Mouse (Mus musculus): ENCODE results near the gene Smtnl2. TPM values are rescaled to one million over a fixed set of nuclear protein-coding genes. Genes with fewer than 3 reads are reported as not detected.
A peak's percentile ranks its signal among the peaks of the same experiment; 100 is the strongest.

The Smtnl2 gene
- total RNA-seq (2021) (10 to 100 TPM; 13.1 to 14.3 TPM), polyA plus RNA-seq (2012; rRNA removed) (12.7 and 18.9 TPM in 2 replicates)
- long read RNA-seq, partial matches to known transcripts, result 2 of 6 reads
- long read RNA-seq, other reads (novel, unspliced or antisense), result 0 of 6 reads

DNA sequence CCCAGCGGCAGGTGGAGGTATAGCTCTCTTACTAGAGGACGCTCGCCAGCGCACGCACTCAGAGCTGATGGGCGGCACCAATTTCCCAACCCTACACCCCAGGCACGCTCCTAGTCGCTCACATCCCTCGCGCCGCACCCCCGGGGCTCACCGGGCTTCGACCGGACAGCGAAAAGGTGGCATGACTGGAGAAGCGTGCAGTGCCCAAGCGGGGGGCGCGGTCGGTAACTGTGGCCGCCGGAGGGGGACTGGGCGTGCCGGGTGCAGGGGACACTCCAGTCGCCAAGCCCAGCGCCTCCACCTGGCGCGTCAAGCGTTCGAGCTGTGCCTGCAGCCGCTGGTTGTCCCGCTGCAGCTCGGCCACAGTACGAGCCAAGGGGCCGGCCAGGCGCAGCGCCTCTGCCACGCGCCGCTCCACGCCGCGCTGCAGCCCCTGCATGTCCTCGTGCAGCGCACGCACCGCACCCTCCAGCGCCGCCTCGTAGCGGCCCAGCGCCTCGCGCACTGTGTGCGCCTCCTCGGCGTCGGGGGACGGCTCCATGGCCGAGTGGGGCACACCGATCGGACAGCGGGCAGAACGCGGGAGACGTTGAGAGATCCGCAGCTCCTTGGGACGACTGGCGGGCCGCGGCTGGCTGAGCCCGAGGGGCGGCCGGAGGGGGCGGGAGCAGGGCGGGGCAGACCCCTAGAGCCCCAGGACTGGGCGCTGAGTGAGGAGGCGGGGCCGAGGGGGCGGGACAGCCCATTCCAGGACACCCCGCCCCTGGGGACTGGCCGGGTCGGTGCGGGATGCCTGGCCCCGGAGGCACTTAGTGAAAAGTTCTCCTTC, at the start of gene Smtnl2:
Gene Smtnl2, minus strand, starts transcription at position 621 of the 829 bp plus-strand sequence.
- H3K9ac ChIP-seq (ENCODE audit: low read depth, low read length), result peak within 1 kb of the TSS; percentile 94
- peak; percentile 94 to 95 for DNase-seq
- peaks cover 29% of the 10 kb centered on the region for H3K4me1 ChIP-seq (ENCODE audit: control insufficient read depth, insufficient read depth, low read length)
- WGBS, result under 1% methylated on average over 84 of the region's 86 CpGs
- H3K36me3 ChIP-seq (ENCODE audit: control insufficient read depth, insufficient read depth, low read length), result no peaks in the 10 kb centered on the region; the same call in none of the 2 replicates
- intact Hi-C loops (cut with DNase I), result loop anchor here (2.0 kb wide), 2 partner anchors 15 to 17 kb away; no protein-coding TSS in a partner anchor
- H3K4me3 ChIP-seq, result peak within 1 kb of the TSS; percentile 94
- H3K79me2 ChIP-seq (replicated peaks; ENCODE audit: control insufficient read depth, insufficient read depth, low read length), result no peaks in the 10 kb centered on the region; the same call in 1 of the 2 replicates
- TF ChIP-seq POLR2A (IDR thresholded peaks at IDR 0.05; ENCODE audit: insufficient read depth, low read depth, low read length) (peak; percentile 85), EP300 (IDR thresholded peaks at IDR 0.05; ENCODE audit: insufficient read depth, low read depth, low read length) (0 out of 2 replicates have a peak, but pooled peaks have one; percentile 3), CTCF (IDR thresholded peaks at IDR 0.05) (peak; percentile 72)
- peak within 1 kb of the TSS; percentile 80 for H3K27ac ChIP-seq
- no peaks in the 10 kb centered on the region for H3K27me3 ChIP-seq (ENCODE audit: control insufficient read depth, insufficient read depth, low read length)

DNA sequence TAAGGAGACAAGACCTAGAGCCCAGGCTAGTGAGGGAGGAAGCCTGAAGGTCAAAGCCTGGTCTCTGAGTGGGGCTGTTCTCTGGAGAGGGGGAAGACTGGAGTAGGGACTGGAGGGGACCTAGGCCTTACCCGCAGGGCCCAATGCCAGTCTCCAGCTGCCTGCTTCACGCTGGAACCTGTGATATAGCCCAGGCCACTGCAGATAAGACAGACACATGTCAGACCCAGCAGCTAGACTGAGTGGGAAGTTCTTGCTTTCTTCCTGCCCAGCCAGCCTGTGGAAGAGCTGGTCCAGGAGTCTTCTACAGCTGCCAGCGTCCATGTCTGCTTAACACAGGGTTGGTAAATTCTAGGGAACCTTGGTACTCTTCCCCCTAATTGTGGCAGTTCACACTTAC, 47.0 kb upstream of the Smtnl2 start:
- Histone ChIP-seq H3K79me2 (replicated peaks; ENCODE audit: control insufficient read depth, insufficient read depth, low read length) (no peaks in the 10 kb centered on the region), H3K27me3 (ENCODE audit: control insufficient read depth, insufficient read depth, low read length) (no peaks in the 10 kb centered on the region), H3K9ac (ENCODE audit: low read depth, low read length) (no peak overlapping the region; the same call in 1 of the 2 replicates), H3K36me3 (ENCODE audit: control insufficient read depth, insufficient read depth, low read length) (peaks cover 20% of the 10 kb centered on the region), H3K4me3 (peak overlapping the region; percentile 18; the same call in 1 of the 2 replicates), H3K27ac (peak overlapping the region; percentile 90), H3K4me1 (ENCODE audit: control insufficient read depth, insufficient read depth, low read length) (peaks cover 34% of the 10 kb centered on the region)
- no peak for DNase-seq
- 25% methylated on average over 3 of the region's 3 CpGs for WGBS
- intact Hi-C loops (cut with DNase I), result loop anchor here (2.0 kb wide), 1 partner anchor 30 kb away; the partner anchor contains the start of gene Spns2
- no peak for TF ChIP-seq POLR2A (IDR thresholded peaks at IDR 0.05; ENCODE audit: insufficient read depth, low read depth, low read length)
- TF ChIP-seq CTCF (IDR thresholded peaks at IDR 0.05), result no peak
- no peak for TF ChIP-seq EP300 (IDR thresholded peaks at IDR 0.05; ENCODE audit: insufficient read depth, low read depth, low read length)

DNA sequence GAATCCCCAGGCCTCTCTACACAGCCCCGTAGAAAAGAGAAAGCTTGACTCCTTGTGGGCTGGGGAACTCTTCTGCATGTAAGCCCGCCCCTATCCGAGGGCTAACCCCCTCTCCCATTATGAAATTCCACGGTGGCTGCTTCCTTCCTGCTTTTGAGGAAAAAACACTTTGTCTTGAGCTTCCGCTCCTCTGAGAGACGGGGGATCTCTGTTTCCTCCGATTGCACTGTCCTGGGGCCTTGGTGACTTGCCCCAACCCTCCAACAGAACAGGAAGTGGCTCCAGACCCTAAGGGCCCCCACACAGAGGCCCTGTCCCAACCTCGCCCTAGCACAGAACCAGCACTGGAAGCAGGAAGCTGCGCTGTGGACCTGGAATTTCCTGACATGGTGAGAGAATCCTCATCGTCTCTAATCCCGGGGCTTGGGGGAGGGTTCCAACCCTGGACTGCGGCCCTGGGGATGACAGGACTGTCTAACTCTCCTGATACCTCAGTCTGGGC, 46.5 kb upstream of the Smtnl2 start:
- Histone ChIP-seq H3K27ac (peak overlapping the region; percentile 90), H3K79me2 (replicated peaks; ENCODE audit: control insufficient read depth, insufficient read depth, low read length) (no peaks in the 10 kb centered on the region), H3K27me3 (ENCODE audit: control insufficient read depth, insufficient read depth, low read length) (no peaks in the 10 kb centered on the region), H3K4me1 (ENCODE audit: control insufficient read depth, insufficient read depth, low read length) (peaks cover 34% of the 10 kb centered on the region), H3K9ac (ENCODE audit: low read depth, low read length) (peak overlapping the region; percentile 22; the same call in 1 of the 2 replicates), H3K4me3 (peak overlapping the region; percentile 18; the same call in 1 of the 2 replicates), H3K36me3 (ENCODE audit: control insufficient read depth, insufficient read depth, low read length) (peaks cover 17% of the 10 kb centered on the region)
- peak; percentile 68 to 70 for DNase-seq
- peak; percentile 71; the same call in 1 of the 2 replicates for TF ChIP-seq EP300 (IDR thresholded peaks at IDR 0.05; ENCODE audit: insufficient read depth, low read depth, low read length)
- no peak for TF ChIP-seq CTCF (IDR thresholded peaks at IDR 0.05)
- no peak for TF ChIP-seq POLR2A (IDR thresholded peaks at IDR 0.05; ENCODE audit: insufficient read depth, low read depth, low read length)
- 29% methylated on average over 12 of the region's 12 CpGs for WGBS
- intact Hi-C loops (cut with DNase I), result loop anchor here (2.0 kb wide), 1 partner anchor 31 kb away; the partner anchor contains the start of gene Spns2

DNA sequence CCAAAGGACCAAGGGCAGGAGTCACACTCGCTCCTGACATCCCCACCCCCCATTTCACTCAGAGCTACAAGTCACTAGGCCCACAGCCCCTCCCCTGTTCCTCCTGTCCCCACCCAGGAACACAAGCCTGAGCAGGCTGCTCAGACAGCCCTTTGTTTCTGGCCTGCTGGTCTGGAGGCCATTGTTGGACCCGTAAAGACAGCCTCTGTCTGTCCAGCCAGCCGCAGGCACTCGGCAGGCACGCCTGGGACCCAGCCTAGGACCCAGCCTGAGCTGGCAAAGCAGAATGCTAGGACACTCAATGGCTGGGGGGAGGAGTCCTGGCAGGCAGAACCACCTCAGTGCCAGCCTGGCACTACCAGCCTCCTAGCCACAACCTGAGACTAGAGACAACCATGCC, 44.2 kb upstream of the Smtnl2 start:
- H3K4me3 ChIP-seq, result no peak overlapping the region
- peaks cover 22% of the 10 kb centered on the region for H3K4me1 ChIP-seq (ENCODE audit: control insufficient read depth, insufficient read depth, low read length)
- no peak for DNase-seq
- H3K36me3 ChIP-seq (ENCODE audit: control insufficient read depth, insufficient read depth, low read length), result peaks cover 4% of the 10 kb centered on the region; the same call in 1 of the 2 replicates
- H3K9ac ChIP-seq (ENCODE audit: low read depth, low read length), result no peak overlapping the region
- peak overlapping the region; percentile 26; the same call in 1 of the 2 replicates for H3K27ac ChIP-seq
- intact Hi-C loops (cut with DNase I), result no loop called here
- no peaks in the 10 kb centered on the region for H3K27me3 ChIP-seq (ENCODE audit: control insufficient read depth, insufficient read depth, low read length)
- WGBS, result 57% methylated on average over 5 of the region's 5 CpGs
- no peaks in the 10 kb centered on the region for H3K79me2 ChIP-seq (replicated peaks; ENCODE audit: control insufficient read depth, insufficient read depth, low read length)
- TF ChIP-seq EP300 (IDR thresholded peaks at IDR 0.05; ENCODE audit: insufficient read depth, low read depth, low read length) (no peak), CTCF (IDR thresholded peaks at IDR 0.05) (no peak), POLR2A (IDR thresholded peaks at IDR 0.05; ENCODE audit: insufficient read depth, low read depth, low read length) (no peak)

DNA sequence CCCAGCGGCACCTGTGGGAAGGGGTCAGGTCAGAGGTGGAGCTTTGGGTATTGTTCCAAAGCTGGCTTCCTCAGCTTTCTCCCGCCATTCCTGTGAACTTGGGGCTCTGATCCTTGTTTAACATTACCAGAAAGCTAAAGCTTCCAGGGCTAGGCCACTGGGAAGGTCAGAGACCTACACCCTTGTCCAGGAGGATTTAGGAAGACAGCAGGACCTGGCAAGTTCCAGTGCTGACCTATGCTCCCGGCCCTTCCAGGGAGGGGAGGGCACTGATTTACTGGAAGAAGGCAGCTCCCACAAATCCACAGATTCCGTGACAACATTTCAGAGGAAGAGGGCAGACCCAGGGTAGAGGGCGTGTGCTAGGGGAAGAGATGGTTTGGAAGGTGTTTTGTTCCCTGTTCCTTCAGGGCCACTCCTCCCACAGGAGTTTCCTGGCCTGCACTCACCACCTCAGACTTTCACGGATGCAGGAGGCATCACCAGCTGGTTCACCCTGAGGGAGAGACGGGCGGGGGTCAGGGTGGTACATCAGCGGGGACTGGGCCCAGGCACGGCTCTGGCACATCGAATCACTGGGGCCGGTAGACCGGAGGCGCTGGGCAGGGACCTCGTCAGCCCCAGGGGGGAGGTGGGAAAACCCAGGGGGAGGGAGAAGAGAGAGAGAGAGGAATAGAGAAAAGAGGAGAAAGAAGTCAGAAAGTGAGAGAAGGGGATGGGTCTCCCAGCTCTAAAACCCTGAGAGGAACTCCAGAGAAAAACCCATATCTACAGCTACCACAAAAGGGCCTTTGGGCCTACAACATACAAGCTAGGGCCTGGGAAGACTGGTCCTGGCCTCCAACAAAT, 41.8 kb upstream of the Smtnl2 start:
- Histone ChIP-seq H3K4me1 (ENCODE audit: control insufficient read depth, insufficient read depth, low read length) (peaks cover 8% of the 10 kb centered on the region; the same call in 1 of the 2 replicates), H3K4me3 (no peak overlapping the region), H3K36me3 (ENCODE audit: control insufficient read depth, insufficient read depth, low read length) (no peaks in the 10 kb centered on the region), H3K9ac (ENCODE audit: low read depth, low read length) (no peak overlapping the region), H3K79me2 (replicated peaks; ENCODE audit: control insufficient read depth, insufficient read depth, low read length) (no peaks in the 10 kb centered on the region), H3K27me3 (ENCODE audit: control insufficient read depth, insufficient read depth, low read length) (no peaks in the 10 kb centered on the region), H3K27ac (peak overlapping the region; percentile 48)
- no peak for TF ChIP-seq CTCF (IDR thresholded peaks at IDR 0.05)
- TF ChIP-seq EP300 (IDR thresholded peaks at IDR 0.05; ENCODE audit: insufficient read depth, low read depth, low read length), result no peak
- TF ChIP-seq POLR2A (IDR thresholded peaks at IDR 0.05; ENCODE audit: insufficient read depth, low read depth, low read length), result no peak
- intact Hi-C loops (cut with DNase I), result no loop called here
- 49% methylated on average over 15 of the region's 15 CpGs for WGBS
- no peak for DNase-seq

All from heart, adult 2 months (tissue).